Mouse (Mus musculus) testis, adult 2 months (tissue): ENCODE data around the gene Ccdc61. TPM values are rescaled to one million over a fixed set of nuclear protein-coding genes. Genes with fewer than 3 reads are reported as not detected.

ENCODE experiments used
- H3K27ac ChIP-seq: fragments of 200-500 bp; 2 replicates; pipeline ENCODE4 v1.5.1; 2012; ENCODE audit warnings: low read depth, low read length; ENCODE audit not compliant: control insufficient read depth, insufficient read depth
- H3K27me3 ChIP-seq: fragments of 200-500 bp; 2 replicates; pipeline ENCODE4 v1.6.1; 2012; ENCODE audit warnings: mild to moderate bottlenecking, low read length, moderate library complexity; ENCODE audit not compliant: control insufficient read depth, insufficient read depth
- H3K36me3 ChIP-seq: fragments of 200-500 bp; 2 replicates; pipeline ENCODE4 v1.6.1; 2012; ENCODE audit warnings: mild to moderate bottlenecking, low read length; ENCODE audit not compliant: control insufficient read depth, insufficient read depth
- H3K4me1 ChIP-seq: fragments of 200-500 bp; 2 replicates; pipeline ENCODE4 v1.6.1; 2012; ENCODE audit warnings: low read length; ENCODE audit not compliant: control insufficient read depth, insufficient read depth
- H3K4me3 ChIP-seq: fragments of 200-500 bp; 2 replicates; pipeline ENCODE4 v1.5.1; 2012; ENCODE audit warnings: low read depth, mild to moderate bottlenecking, low read length, moderate library complexity, mixed read lengths; ENCODE audit not compliant: control insufficient read depth
- CTCF ChIP-seq: fragments of 200-500 bp; IDR thresholded peaks from 2 replicates; pipeline ENCODE4 v1.5.1; 2012; ENCODE audit warnings: low read depth, mild to moderate bottlenecking, inconsistent platforms, low read length, moderate library complexity; ENCODE audit not compliant: control insufficient read depth, insufficient read depth, insufficient replicate concordance
- POLR2A ChIP-seq: fragments of 200-500 bp; IDR thresholded peaks from 2 replicates; pipeline ENCODE4 v1.6.1; 2012; ENCODE audit warnings: low read depth, mild to moderate bottlenecking, inconsistent platforms, low read length, moderate library complexity; ENCODE audit not compliant: control insufficient read depth
- polyA plus RNA-seq: library from polyadenylated mRNA; depleted of rRNA; stranded (reverse); fragments of >200 nt; gene quantifications from 2 replicates; pipeline ENCODE4 v1.2.3, GENCODE M21; 2012; rRNA removed

Gene Ccdc61
- 23.8 and 26.8 TPM in 2 replicates for polyA plus RNA-seq

DNA sequence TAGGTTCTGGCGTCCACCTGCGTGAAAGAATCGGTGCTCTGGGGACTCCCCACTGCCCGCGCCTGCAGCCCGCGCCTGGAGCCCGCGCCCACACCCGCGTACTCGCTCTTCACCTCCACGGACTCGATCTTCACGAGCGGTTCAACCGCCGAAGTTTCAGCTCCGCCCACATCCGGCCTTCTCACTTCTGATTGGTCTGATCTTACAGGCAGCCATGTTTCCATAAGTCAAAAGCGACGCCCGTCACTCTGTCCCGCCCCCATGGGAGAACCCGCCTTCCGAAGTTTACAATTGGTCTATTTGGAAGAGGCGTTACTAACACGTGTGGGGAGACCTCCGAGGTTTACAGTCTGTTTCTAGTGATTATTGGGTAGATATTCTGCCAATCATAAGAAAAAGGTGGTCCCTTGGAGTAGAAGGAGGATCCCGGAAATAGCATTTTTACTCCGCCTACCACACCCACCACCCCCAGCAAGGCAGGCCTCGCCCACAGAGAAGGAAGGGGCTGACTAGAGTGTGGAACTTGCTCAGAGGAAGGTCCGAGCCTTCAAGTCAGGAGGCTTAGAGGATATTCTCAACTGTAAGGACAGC is at the start of gene Ccdc61:
Gene Ccdc61, minus strand, starts transcription at position 175 of the 591 bp plus-strand sequence.
- Histone ChIP-seq H3K27me3 (no peaks in the 10 kb centered on the region), H3K4me3 (peak within 1 kb of the TSS; percentile 97), H3K4me1 (peaks cover 7% of the 10 kb centered on the region), H3K27ac (peak within 1 kb of the TSS; percentile 98), H3K36me3 (no peaks in the 10 kb centered on the region)
- TF ChIP-seq CTCF (no peak), POLR2A (peak; percentile 53)

DNA sequence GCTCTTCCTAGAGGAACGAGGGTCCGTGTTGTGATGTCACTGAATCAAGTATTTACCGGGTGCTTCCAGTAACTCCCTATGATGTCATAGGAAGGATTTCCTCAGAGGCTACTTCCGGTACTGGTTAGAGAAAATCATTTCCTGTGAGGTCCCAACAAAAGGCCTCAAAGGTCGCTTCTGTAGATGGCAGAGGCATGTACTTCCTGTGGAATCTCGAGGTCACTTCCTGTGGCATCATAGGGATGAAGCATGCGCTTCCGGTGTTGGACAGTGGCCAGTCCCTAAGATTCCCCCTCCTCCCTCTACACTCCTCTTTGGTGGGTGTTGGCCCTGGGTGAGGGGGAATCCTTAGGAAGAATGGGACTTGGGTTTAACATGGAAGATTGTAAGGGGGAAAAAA is 49.2 kb upstream of the Ccdc61 start:
- TF ChIP-seq POLR2A (no peak), CTCF (no peak)
- Histone ChIP-seq H3K27ac (no peak overlapping the region), H3K4me1 (peaks cover 36% of the 10 kb centered on the region), H3K4me3 (peak overlapping the region; percentile 84), H3K36me3 (no peaks in the 10 kb centered on the region), H3K27me3 (no peaks in the 10 kb centered on the region)

DNA sequence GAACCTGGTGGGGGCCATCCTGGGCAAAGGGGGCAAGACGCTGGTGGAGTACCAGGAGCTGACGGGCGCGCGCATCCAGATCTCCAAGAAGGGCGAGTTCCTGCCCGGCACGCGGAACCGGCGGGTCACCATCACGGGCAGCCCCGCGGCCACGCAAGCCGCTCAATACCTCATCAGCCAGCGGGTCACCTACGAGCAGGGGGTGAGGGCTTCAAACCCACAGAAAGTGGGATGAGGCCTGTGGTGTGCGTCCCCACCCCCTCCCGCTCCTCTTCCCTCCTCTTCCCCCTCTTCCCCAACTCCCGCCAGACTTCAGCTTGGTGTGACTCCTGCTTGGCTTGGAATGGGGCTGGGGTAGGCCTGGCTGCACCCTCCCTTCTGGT is 48.2 kb upstream of the Ccdc61 start:
- Histone ChIP-seq H3K4me1 (peaks cover 36% of the 10 kb centered on the region), H3K27ac (no peak overlapping the region), H3K27me3 (no peaks in the 10 kb centered on the region), H3K4me3 (peak overlapping the region; percentile 63), H3K36me3 (no peaks in the 10 kb centered on the region)
- TF ChIP-seq CTCF (no peak), POLR2A (no peak)

DNA sequence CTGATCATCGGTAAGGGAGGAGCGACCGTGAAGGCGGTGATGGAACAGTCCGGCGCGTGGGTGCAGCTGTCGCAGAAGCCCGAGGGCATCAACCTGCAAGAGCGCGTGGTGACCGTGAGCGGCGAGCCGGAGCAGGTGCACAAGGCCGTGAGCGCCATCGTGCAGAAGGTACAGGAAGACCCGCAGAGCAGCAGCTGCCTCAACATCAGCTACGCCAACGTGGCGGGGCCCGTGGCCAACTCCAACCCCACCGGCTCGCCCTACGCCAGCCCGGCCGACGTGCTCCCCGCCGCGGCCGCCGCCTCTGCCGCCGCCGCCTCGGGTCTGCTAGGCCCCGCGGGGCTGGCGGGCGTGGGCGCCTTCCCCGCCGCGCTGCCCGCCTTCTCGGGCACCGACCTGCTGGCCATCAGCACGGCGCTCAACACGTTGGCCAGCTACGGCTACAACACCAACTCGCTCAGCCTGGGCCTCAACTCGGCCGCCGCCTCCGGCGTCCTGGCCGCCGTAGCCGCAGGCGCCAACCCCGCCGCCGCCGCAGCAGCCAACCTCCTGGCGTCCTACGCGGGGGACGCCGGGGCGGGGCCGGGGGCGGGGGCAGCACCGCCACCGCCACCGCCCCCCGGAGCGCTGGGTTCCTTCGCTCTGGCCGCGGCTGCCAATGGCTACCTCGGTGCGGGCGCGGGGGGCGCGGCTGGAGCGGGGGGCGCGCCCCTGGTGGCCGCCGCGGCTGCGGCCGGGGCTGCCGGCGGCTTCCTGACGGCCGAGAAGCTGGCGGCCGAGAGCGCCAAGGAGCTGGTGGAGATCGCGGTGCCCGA is 47.6 kb upstream of the Ccdc61 start:
- peak overlapping the region; percentile 63 for H3K4me3 ChIP-seq
- peaks cover 33% of the 10 kb centered on the region for H3K4me1 ChIP-seq
- TF ChIP-seq CTCF, result no peak
- peak; percentile 34; the same call in 1 of the 2 replicates for TF ChIP-seq POLR2A
- no peaks in the 10 kb centered on the region for H3K36me3 ChIP-seq
- no peak overlapping the region for H3K27ac ChIP-seq
- no peaks in the 10 kb centered on the region for H3K27me3 ChIP-seq

GRCm38 (mm10) chr7:18951397-18951796 is 41.2 kb upstream of the Ccdc61 start:
- Histone ChIP-seq H3K27ac (peak overlapping the region; percentile 81), H3K36me3 (no peaks in the 10 kb centered on the region), H3K4me3 (peak overlapping the region; percentile 90), H3K4me1 (peaks cover 20% of the 10 kb centered on the region), H3K27me3 (no peaks in the 10 kb centered on the region)
- TF ChIP-seq POLR2A (no peak; the same call in 1 of the 2 replicates), CTCF (peak; percentile 14; the same call in 1 of the 2 replicates)

DNA sequence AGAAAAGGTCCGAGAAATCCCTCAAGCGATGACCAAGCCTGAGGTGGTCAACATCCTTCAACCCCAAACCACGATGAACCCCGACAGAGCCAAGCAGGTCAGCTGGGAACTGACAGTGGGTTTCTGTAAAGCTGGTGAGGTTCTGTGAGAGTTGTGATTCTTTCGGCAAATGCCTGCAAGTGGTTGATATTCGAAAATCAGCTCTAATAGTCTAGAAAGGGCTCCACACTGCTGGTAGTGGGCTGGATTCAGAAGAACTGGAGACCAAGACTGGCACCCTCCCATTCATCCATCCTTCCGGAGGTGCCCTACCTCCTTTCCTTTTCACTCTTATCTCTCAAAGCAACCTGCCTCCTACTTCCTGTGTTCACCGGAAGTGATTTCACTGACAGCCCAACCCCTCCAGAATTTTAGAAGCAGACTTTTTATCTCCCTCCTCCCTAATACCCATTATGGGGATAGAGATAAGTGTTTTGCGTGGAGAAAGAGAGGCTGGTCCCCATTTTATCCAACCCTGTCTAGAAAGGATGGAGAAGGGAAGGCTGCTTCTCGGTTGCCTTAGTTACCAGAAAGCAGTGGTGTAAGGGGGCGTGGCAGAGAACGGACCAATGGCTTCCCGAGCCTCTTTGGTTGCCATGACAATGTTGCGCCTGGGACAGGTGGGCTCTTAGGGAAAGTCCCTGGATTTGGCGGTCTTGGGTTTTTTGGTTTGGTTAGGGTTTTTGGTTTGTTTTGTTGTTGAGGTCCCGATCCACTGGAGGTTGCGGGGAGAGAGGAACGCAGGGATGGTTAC is 40.5 kb upstream of the Ccdc61 start:
- no peaks in the 10 kb centered on the region for H3K36me3 ChIP-seq
- TF ChIP-seq CTCF (no peak), POLR2A (no peak; the same call in 1 of the 2 replicates)

More for the DNA sequence above, 40.5 kb upstream of the Ccdc61 start:
- H3K27me3 ChIP-seq, result no peaks in the 10 kb centered on the region
- H3K4me1 ChIP-seq, result peaks cover 22% of the 10 kb centered on the region
- peak overlapping the region; percentile 81 for H3K27ac ChIP-seq
- peak overlapping the region; percentile 90 for H3K4me3 ChIP-seq
